ENCODE assay signal across 8 mouse cellular contexts in genomic region chr19:5793116-5793515, GRCm38 (mm10). TPM values are rescaled to one million over a fixed set of nuclear protein-coding genes. Genes with fewer than 3 reads are reported as not detected.
DNase-seq lines count a peak whose midpoint lies in the region; ATAC-seq and TF ChIP-seq lines count a peak whose summit lies in the region.

No protein-coding gene starts in this region.

- 0% methylated on average over 2 of the region's 2 CpGs for WGBS in kidney, adult 2 months
- 1% methylated on average over 2 of the region's 2 CpGs for WGBS in lung, embryonic 14.5 days

- H3K27ac ChIP-seq in kidney, adult 2 months (ENCODE audit: insufficient read depth, low read depth, low read length), result no peak overlapping the region
- no peak overlapping the region for H3K27ac ChIP-seq in lung, embryonic 14.5 days (ENCODE audit: low read depth)

- H3K4me3 ChIP-seq in E14TG2a.4 (replicated peaks; ENCODE audit: low read length), result no peak overlapping the region
- no peak overlapping the region for H3K4me3 ChIP-seq in kidney, adult 2 months (ENCODE audit: insufficient read depth, low read depth, low read length)
- no peak overlapping the region for H3K4me3 ChIP-seq in lung, embryonic 14.5 days (ENCODE audit: low read depth, low read length)

- ATAC-seq in lung, embryonic 14.5 days (ENCODE audit: insufficient read depth), result peak; percentile 63

- no peak overlapping the region for H3K4me2 ChIP-seq in lung, embryonic 14.5 days

- no peak overlapping the region for H3K9ac ChIP-seq in lung, embryonic 14.5 days

- H3K36me3 ChIP-seq in E14TG2a.4 (ENCODE audit: insufficient read depth, low read length), result peaks cover 36% of the 10 kb centered on the region
- H3K36me3 ChIP-seq in kidney, adult 2 months (ENCODE audit: control insufficient read depth, insufficient read depth, low read length), result peaks cover 25% of the 10 kb centered on the region
- peaks cover 35% of the 10 kb centered on the region for H3K36me3 ChIP-seq in lung, embryonic 14.5 days (ENCODE audit: insufficient read depth)

- H3K27me3 ChIP-seq in E14TG2a.4 (ENCODE audit: insufficient read depth, low read length), result no peaks in the 10 kb centered on the region
- H3K27me3 ChIP-seq in kidney, adult 2 months (replicated peaks; ENCODE audit: control insufficient read depth, insufficient read depth, low read length), result no peaks in the 10 kb centered on the region
- H3K27me3 ChIP-seq in lung, embryonic 14.5 days (ENCODE audit: insufficient read depth, low read length), result no peaks in the 10 kb centered on the region

- H3K4me1 ChIP-seq in E14TG2a.4 (replicated peaks; ENCODE audit: low read depth, low read length), result peaks cover 43% of the 10 kb centered on the region
- H3K4me1 ChIP-seq in kidney, adult 2 months (ENCODE audit: control insufficient read depth, insufficient read depth, low read length), result peaks cover 3% of the 10 kb centered on the region; the same call in 1 of the 2 replicates
- peaks cover 10% of the 10 kb centered on the region; the same call in 1 of the 2 replicates for H3K4me1 ChIP-seq in lung, embryonic 14.5 days (ENCODE audit: insufficient read depth)

- TF ChIP-seq CTCF in E14TG2a.4 (conservative IDR thresholded peaks at IDR 0.05; ENCODE audit: low read length), result peak; percentile 61
- peak; percentile 95 for TF ChIP-seq CTCF in kidney, adult 2 months (conservative IDR thresholded peaks at IDR 0.05; ENCODE audit: insufficient read depth, insufficient read length, low read depth, low read length)
- TF ChIP-seq CTCF in lung, embryonic 14.5 days (IDR thresholded peaks at IDR 0.05; ENCODE audit: low read depth), result peak; percentile 94

- TF ChIP-seq POLR2A in kidney, adult 2 months (IDR thresholded peaks at IDR 0.05; ENCODE audit: low read depth, low read length), result no peak

- no peaks in the 10 kb centered on the region for H3K9me3 ChIP-seq in E14TG2a.4 (ENCODE audit: low read length)
- H3K9me3 ChIP-seq in lung, embryonic 14.5 days (ENCODE audit: low read depth, low read length), result no peaks in the 10 kb centered on the region

- DNase-seq in adrenal gland, adult (ENCODE audit: inconsistent age in 2 of 2, low spot score in 1 of 2), result peak; percentile 71 to 90
- DNase-seq in adrenal gland, postnatal 25 days, result no peak
- peak; percentile 72 for DNase-seq in cerebellum, adult 9-11 months
- peak; percentile 55 to 76 for DNase-seq in heart, adult 9 months (ENCODE audit: low spot score in 2 of 2)
- peak; percentile 86 for DNase-seq in kidney, adult 2 months
- peak; percentile 87 for DNase-seq in lung, embryonic 14.5 days
- DNase-seq in retina, postnatal 1 day, result peak; percentile 81

RNA-seq across cellular contexts. Expression of gene Scyl1, which starts 21.9 kb away (rescaled TPM):
- total RNA-seq in adrenal gland, postnatal 25 days (2021), result 104 and 120 TPM in 2 replicates
- polyA plus RNA-seq in kidney, adult 2 months (2012; rRNA removed), result 107 and 134 TPM in 2 replicates
- 74.8 and 84.5 TPM in 2 replicates for polyA plus RNA-seq in lung, embryonic 14.5 days (2014; fragmentation: Nextera tagmentation; extraction: Ambion mirVana)

RNA-seq across cellular contexts. Expression of gene Ltbp3, which starts 52.4 kb away (rescaled TPM):
- 275 and 334 TPM in 2 replicates for total RNA-seq in adrenal gland, postnatal 25 days (2021)
- polyA plus RNA-seq in kidney, adult 2 months (2012; rRNA removed), result 52.8 and 61.8 TPM in 2 replicates
- polyA plus RNA-seq in lung, embryonic 14.5 days (2014; fragmentation: Nextera tagmentation; extraction: Ambion mirVana), result 51.8 and 55.9 TPM in 2 replicates
